Mouse (Mus musculus): ENCODE measurements around the gene Mul1. TPM values are rescaled to one million over a fixed set of nuclear protein-coding genes. Genes with fewer than 3 reads are reported as not detected.

The Mul1 gene
- 24.3 TPM for polyA plus RNA-seq (2021)

DNA sequence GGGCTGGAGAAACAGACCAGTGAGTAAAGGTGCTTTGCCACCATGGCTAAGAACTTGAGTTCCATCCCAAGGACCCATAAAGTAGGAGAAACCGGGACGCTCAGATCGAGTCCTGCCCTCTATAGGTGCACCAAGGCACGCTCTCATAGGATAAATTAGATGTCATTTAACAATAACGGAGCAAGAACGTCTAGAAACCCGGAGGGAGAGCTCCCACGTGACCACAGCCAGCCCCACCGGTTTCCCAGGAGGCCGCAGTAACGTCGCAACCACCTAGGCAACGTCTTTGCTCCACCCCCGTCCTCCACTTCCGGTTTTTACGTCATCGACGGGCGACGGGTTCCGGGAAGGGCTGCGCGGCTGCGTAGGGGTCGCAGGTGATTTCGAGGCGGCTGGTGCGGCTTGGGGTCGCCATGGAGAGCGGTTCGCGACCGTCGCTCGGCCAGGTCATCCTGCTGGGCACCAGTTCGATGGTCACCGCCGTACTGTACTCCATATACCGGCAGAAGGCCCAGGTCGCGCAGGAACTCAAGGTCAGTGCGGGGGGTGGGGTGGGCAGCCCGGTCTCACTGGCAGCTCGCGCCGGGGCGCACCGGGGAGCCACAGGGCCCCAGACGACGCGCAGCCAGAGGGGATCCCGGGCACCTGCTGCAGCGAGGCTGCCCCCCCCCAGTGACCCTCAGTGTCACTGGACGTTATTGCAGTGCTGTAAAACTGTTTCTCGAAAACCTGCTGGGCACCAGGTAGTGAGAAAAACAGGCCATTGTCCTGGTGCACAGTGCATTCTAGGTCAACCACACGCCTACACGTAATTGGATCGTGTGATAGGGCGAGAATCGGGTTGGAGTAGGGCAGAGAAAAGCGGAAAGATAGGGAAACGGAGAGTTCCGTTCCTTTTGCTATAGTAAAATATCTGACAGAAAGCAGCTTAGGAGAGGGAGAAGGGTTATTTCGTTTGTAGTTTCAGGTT lies at the start of gene Mul1:
Gene Mul1 (plus strand): TSS at position 325 of the 970 bp plus-strand sequence.
- in situ Hi-C loops (cut with MboI; ENCODE audit: low pct_unique_long_range_greater_than_20kb), result no loop called here
- CTCF ChIA-PET, result interaction anchor here (1.0 to 1.4 kb wide), 2 partner anchors 10 to 12 kb away, joined by 3 read pairs; no protein-coding TSS in a partner anchor
- no peaks in the 10 kb centered on the region for H3K27me3 ChIP-seq
- ATAC-seq (peak; percentile 69), DNase-seq (ENCODE audit: low read depth, low spot score) (no peak)
- POLR2A ChIA-PET, result no interaction called here
- no peak for TF ChIP-seq CTCF (IDR thresholded peaks at IDR 0.05)

DNA sequence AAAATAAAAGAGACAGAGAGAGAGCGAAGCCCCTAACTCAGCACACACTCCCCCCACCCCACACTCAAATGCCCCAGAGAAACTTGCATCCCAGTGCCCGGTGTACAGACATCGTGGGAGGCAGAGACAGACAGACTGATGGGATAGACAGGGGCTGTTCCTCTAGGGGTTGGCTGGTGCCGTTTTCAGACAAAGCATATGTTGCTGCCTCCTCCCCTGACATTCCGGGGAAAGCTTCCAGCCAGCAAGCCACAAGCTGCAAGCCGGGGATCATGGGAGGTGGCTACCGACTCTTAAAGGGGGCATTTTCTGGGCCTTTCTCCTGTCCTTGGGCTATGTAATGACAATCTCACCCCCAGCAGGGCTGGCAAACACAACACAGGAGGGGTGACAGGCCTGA lies 40.8 kb upstream of the Mul1 start:
- POLR2A ChIA-PET, result no interaction called here
- peaks cover 29% of the 10 kb centered on the region for H3K27me3 ChIP-seq
- DNase-seq (ENCODE audit: low read depth, low spot score) (no peak), ATAC-seq (no peak)
- TF ChIP-seq CTCF (IDR thresholded peaks at IDR 0.05), result no peak
- CTCF ChIA-PET, result no interaction called here
- in situ Hi-C loops (cut with MboI; ENCODE audit: low pct_unique_long_range_greater_than_20kb), result no loop called here

DNA sequence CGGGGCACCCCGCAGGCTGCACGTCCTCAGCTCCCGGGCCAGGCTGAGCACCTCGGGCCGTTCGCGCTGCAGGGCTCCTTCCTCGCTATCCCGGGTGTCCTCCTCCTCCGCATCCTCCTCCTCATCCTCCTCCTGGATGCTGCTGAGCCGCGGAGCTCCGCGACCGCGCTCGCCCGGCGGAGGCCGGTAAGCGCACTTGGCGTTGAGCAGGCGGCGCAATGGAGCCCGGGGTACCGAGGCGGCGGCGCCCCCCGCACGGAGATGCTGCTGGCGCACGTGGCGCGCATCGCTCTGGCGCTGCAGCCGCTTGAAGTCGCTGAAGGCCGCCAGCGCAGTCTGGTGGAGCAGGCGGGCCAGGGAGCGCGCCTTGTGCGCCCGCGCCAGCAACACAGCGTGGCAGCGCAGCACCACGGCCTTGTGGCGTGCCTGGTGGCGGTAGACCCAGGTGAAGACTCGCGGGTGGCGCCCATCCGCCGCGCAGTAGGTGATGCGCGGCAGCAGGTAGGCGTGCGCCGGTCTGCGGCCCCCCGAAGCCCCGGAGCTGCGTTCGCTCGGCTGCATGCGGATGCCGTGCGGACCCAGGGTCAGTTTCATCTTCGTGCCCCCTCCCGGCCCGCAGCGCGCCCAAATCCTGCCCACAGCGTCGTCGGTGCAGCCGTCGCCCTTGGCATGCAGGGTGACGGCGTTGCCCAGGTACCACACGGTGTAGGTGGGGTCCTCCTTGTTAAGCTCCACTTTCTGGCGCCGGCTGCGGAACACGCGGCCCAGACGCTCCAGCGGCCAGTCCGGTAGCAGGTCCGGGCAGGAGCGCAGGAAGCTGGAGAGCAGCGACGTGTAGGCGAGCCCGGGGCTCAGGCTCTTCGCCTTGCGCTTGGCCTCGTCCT lies 39.1 kb upstream of the Mul1 start:
- ChIA-PET CTCF (no interaction called here), POLR2A (no interaction called here)
- in situ Hi-C loops (cut with MboI; ENCODE audit: low pct_unique_long_range_greater_than_20kb), result no loop called here
- TF ChIP-seq CTCF (IDR thresholded peaks at IDR 0.05), result no peak
- no peak for ATAC-seq
- peaks cover 29% of the 10 kb centered on the region for H3K27me3 ChIP-seq
- DNase-seq (ENCODE audit: low read depth, low spot score), result no peak

DNA sequence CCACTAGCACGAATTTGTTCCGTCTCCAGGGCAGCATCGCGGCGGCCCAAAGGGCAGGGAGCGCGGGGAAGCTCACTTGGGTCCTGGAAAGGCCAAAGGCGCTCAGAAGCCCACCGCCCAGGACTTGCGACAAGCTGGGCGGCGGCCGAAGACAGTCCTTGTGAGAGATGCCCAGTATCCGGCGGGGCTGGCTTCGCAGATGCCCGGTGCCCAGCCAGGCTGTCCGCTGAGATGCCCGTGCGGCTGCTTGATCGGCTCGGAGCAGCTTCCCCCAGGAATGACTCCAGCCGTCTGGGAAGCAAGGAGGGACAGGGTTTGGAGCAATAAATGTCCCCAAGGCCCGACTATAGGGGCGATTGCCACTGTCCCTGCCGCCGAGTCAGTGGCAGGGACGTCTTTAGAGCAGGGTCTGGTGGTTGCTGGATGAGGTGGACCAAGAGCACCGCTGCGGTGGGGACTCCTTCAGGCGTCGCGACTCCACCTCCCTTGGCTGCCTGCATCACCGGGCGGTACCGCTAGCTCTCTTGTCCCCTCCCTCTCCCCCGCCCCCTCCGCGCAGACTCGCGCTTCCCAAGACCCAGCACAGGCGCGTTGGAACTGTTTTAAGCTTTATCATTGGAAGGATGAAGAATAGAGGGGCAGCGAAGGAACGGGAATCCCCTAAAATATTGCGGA lies 38.4 kb upstream of the Mul1 start, which contains the start of gene Fam43b:
Gene Fam43b (minus strand): TSS at position 558 of the 675 bp plus-strand sequence.
- in situ Hi-C loops (cut with MboI; ENCODE audit: low pct_unique_long_range_greater_than_20kb), result no loop called here
- H3K27me3 ChIP-seq, result peaks cover 29% of the 10 kb centered on the region
- CTCF ChIA-PET, result no interaction called here
- DNase-seq (ENCODE audit: low read depth, low spot score), result no peak
- POLR2A ChIA-PET, result no interaction called here
- no peak for TF ChIP-seq CTCF (IDR thresholded peaks at IDR 0.05)
- no peak for ATAC-seq

DNA sequence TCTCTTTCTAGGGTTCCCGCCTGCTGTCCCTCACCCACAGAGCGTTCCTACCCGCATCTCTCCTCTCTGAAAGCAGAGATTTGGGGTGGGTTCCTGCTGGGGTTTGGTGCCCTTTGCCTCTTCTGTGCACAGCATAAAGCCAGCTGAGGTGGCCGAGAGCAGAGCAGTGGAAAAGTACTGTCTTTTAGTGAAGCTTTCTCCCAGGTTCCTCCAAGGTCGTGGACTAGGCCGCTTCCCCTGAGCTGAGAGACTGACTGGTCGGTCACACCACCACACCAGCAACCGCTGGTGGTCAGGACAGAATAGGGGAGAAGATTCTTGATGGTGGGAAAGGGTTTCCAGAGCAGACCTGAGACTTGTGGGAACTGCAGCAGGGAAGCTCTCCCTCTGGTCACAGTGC lies 37.8 kb upstream of the Mul1 start:
- POLR2A ChIA-PET, result no interaction called here
- peaks cover 29% of the 10 kb centered on the region for H3K27me3 ChIP-seq
- CTCF ChIA-PET, result no interaction called here
- in situ Hi-C loops (cut with MboI; ENCODE audit: low pct_unique_long_range_greater_than_20kb), result no loop called here
- no peak for TF ChIP-seq CTCF (IDR thresholded peaks at IDR 0.05)
- ATAC-seq, result no peak
- DNase-seq (ENCODE audit: low read depth, low spot score), result no peak

DNA sequence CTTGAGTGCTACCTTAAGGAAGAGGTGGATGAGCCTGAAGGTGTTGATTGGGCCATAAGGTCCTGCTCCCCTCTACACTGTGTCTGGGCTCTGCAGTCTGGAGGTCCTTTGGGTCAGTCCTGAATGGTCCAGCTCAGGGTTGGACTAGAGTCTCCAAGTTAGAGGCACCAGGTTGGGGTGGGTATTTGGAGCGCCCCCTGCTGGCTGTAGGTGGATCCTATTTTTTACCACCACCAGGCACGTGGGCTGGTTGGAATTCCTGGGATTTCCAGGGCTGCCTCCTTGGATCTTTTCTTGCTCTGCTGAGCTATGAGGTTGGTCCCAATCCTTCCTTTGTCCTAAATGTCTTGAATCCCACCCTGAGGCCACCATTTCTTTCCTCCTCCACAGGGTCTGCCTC lies 29.7 kb upstream of the Mul1 start:
- CTCF ChIA-PET, result interaction anchor here (0.8 to 1.7 kb wide), 10 partner anchors 11 to 89 kb away, joined by 3 to 6 read pairs (median 5); partner anchors contain the start of gene Pink1
- H3K27me3 ChIP-seq, result no peaks in the 10 kb centered on the region
- POLR2A ChIA-PET, result no interaction called here
- DNase-seq (ENCODE audit: low read depth, low spot score) (no peak), ATAC-seq (no peak)
- in situ Hi-C loops (cut with MboI; ENCODE audit: low pct_unique_long_range_greater_than_20kb), result no loop called here
- TF ChIP-seq CTCF (IDR thresholded peaks at IDR 0.05), result peak; percentile 68

DNA sequence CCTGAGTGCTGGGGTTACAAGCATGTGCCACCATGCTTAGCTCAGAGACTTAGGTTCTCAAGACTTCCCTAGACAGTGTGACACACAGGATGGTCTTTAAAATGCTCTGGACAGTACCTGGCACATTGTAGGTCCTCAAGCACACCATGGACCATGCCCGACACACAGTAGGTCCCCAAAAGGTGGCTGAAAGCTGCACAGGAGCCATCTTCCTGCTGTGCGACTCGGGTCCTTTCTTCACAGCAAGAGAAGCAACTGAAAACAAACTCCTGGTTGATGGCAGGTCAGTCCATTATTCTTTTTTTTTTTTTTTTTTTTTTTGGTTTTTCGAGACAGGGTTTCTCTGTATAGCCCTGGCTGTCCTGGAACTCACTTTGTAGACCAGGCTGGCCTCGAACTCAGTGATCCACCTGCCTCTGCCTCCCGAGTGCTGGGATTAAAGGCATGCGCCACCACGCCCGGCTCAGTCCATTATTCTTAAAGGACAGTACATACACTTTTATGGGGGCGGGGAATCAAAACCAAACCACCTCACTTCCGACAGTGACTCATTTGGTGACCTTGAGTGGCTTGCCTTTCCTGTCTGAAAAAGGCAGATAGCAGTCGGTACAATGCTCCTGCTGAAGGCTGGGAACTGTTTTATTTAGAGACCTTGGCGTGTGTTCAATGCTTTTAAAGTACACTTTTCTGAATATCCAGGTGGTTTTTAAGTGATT lies 26.8 kb upstream of the Mul1 start:
- in situ Hi-C loops (cut with MboI; ENCODE audit: low pct_unique_long_range_greater_than_20kb), result no loop called here
- no peak for TF ChIP-seq CTCF (IDR thresholded peaks at IDR 0.05)
- ChIA-PET CTCF (no interaction called here), POLR2A (no interaction called here)
- no peaks in the 10 kb centered on the region for H3K27me3 ChIP-seq
- ATAC-seq, result no peak
- DNase-seq (ENCODE audit: low read depth, low spot score), result no peak

DNA sequence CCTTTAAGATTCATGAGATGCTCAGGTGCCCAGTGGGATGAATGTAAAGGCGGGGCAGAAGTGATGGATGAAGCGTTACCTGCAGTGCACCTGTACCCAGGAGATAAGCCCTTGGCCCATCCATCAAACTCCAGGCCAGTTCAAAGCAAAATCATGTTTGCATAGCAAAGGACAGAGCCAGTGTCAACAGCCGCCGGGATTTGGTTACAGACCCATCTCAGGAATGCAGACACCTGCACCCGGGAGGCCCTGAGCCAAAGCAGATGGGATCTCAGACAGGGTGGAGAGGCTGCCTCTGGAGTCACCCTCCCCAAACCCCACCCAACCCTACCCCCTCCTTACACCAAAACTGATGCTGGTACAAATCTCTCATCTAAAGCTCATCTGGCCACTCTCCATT lies 23.5 kb upstream of the Mul1 start:
- no peak for DNase-seq (ENCODE audit: low read depth, low spot score)

DNA sequence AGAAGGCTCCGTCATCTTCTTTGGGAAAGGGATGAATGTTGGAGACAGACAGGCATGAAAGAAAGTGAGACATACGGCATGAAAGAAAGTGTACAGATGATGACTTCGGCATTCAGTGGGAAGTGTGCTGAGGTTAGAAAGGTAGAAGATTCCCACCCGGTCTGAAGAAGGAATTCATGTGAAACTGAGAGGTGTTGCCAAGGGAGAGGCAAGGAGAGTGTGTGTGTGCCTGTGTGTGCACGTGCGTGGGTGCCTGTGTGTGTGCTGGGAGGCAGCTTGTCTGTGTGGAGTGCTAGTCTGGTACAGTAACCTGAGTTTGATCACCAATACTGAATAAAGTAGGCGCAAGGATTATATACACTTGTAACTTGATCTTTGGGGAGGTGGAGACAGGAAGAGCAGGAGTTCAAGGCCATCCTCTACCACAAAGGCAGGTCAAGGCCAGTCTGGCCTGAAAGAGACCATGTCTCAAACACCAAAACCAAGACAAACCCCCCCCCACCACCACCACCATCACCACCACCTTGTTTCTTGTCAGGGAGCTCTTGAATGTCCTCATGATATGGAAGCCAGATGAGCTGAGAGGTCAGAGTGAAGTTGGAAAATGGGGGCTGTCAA lies 22.9 kb upstream of the Mul1 start:
- no peaks in the 10 kb centered on the region for H3K27me3 ChIP-seq
- DNase-seq (ENCODE audit: low read depth, low spot score) (no peak), ATAC-seq (no peak)
- in situ Hi-C loops (cut with MboI; ENCODE audit: low pct_unique_long_range_greater_than_20kb), result no loop called here
- ChIA-PET POLR2A (no interaction called here), CTCF (no interaction called here)
- TF ChIP-seq CTCF (IDR thresholded peaks at IDR 0.05), result no peak

More for the DNA sequence above, 23.5 kb upstream of the Mul1 start:
- TF ChIP-seq CTCF (IDR thresholded peaks at IDR 0.05), result no peak
- H3K27me3 ChIP-seq, result no peaks in the 10 kb centered on the region
- ChIA-PET CTCF (no interaction called here), POLR2A (no interaction called here)
- ATAC-seq, result no peak
- in situ Hi-C loops (cut with MboI; ENCODE audit: low pct_unique_long_range_greater_than_20kb), result no loop called here

DNA sequence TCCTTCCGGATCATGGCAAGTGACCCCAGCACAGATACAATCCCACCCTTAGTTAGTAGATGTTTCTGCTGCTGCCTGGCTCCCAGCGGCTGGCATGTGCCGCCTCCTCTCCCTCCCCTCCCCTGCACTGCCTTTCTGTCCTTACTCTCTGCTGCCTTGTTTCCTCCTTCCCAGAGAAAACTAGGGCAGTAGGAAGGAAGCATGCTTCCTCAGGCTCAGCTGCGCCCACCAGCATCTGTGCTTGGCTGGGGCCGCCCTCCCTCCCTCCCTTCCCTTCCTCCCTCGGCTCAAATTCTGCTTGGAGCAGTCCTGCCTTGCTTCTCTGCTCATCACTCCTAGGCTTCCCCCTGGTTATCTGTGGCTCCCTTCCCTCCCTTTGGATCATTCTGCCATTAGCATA lies 19.7 kb upstream of the Mul1 start:
- DNase-seq (ENCODE audit: low read depth, low spot score) (no peak), ATAC-seq (no peak)
- ChIA-PET CTCF (no interaction called here), POLR2A (no interaction called here)
- H3K27me3 ChIP-seq, result no peaks in the 10 kb centered on the region
- no peak for TF ChIP-seq CTCF (IDR thresholded peaks at IDR 0.05)
- in situ Hi-C loops (cut with MboI; ENCODE audit: low pct_unique_long_range_greater_than_20kb), result no loop called here
